Mouse (Mus musculus): ENCODE measurements at regions not wholly inside any gene's neighbourhood (a gene's known extent, or its start where the extent isn't known, plus 50 kb on each side); places are given as distances from the start of the nearest gene placed in this dataset.
A peak's percentile ranks its signal among the peaks of the same experiment; 100 is the strongest.

DNA sequence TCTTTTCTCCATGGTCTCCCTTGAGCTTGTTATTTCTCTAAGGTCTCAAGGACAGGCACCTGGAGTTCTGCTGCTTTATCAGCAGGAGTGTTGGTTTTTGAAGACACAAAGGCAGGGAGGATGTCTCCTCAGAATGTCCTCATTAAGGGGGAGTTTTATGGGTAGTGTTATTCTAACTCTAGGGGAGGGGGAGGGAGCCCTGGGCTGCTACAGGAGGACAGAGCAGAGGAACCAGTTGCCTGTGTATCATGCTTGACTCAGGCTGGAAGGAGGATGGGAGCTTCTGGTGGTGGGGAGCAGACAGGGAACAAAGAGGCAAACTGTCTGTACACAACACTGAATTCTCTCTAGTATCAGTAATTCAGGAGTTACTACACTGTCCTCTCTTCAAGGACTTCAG is 171.9 kb upstream of the Cntnap5a start:
- no peak for DNase-seq (ENCODE audit: extremely low spot score in 1 of 2, low spot score in 1 of 2)

DNA sequence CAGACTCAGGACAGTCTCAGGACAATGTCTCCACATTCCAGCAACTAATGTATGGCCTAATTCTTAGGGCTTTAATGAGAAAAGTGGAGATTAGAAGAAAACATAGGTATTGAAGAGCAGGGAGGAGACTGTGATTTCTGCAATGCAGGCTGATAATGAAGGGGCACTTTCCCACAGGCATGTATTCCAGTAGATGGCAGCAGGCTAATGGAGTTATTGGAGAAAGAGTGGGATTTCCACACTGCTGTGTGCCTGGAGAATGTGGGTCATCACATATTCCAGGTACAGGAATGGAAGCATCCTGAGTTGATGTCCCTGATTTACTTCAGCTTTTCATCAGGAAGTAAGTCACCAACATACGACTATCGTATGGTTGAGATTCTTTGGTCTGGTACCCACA is 150.8 kb upstream of the Cntnap5a start:
- peak in 1 of 2 experiments; percentile 26 for DNase-seq (ENCODE audit: extremely low spot score in 1 of 2, low spot score in 1 of 2)

DNA sequence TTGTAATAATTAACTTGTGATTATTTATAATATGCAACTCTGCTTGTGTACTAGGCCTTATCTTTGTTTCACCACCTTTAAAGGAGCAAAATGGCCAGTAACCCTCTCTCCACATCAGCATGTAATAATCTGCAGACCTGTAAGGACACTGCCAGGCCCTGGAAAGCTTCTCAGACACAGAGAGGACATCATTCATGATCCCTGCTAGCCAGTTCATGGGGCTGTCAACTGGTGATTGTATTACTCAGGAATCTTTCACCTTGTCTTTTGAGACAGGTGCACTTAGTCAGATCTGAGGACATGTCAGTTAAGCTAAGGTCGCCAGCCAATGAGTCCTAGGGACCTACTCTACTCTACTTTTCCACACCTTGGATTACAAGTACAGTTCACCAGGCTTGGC is 138.6 kb upstream of the Cntnap5a start:
- DNase-seq (ENCODE audit: extremely low spot score in 1 of 2, low spot score in 1 of 2) = no peak

All from frontal cortex, adult 2 months (tissue).